Mouse (Mus musculus) T-helper 17 cell (primary cell): ENCODE data around the gene Col4a3.

Experiments used
- in situ Hi-C, 2 experiments: fragments of 300-600 bp; cut with MboI, MseI; formaldehyde crosslinking; loops; 1 replicate in 1 of 2; 2 replicates in 1 of 2; pipeline ENCODE4 v1.15.1; 2025; ENCODE audit warnings: high pct_unique_total_duplicates in 2 of 2

The Col4a3 gene

DNA sequence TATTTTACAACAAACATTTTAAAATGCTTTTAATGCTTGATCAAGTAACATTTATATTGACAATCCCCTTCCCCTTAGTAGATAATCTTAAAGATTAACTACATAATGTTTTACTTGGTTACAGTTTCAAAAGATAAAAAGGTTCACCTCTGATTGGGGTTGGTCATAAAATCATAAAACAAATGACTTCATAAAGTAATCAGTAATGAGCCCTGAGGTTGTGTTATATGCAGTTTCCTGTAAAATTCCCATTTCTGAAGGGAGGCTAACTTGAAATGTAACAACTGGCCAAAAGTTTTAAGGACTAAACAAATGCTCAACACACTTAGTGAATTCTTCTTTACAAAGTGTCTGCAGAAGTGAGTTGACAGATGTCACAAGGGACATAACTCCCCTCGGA lies 179.5 kb downstream of the Col4a3 start:
- in situ Hi-C loops, result no loop called here

DNA sequence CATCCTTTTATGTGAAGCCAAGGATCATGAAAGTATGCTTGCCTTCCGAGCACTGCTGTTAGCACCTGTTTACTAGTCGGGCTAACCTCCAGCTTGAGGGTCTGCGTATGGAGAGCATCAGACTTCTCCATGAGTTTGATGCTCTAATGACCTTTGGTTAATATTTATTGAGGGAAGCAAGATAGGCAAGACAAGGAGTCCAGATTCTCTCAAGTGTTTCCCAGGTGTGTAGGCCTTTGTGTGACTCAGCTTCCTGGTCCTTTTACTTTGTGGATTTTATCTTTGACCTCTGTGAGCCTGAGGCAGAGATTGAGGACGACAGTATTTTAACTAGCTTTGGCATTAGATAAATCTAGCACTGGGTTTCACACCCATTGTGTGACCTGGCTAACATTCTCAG lies 179.9 kb downstream of the Col4a3 start:
- in situ Hi-C loops, result no loop called here

DNA sequence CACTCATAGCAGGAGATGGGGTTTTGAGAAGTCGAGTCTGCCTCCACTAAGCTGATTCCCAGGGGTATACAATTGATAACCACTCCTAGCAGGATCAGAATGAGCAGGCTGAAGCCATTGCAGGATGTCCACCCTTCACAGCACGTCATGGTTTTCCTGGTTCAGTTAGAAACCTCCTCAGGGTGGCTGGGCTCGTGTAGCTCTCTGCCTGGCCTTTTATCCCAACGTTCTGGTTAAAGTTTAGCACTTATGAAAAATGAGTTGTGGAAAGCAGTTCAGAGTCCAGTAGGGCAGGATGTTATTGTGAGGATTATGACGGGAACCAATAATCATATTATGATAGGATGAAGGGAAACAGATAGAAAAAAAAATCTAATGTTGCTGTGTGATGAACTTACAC lies 181.5 kb downstream of the Col4a3 start, which contains the start of gene Tm4sf20:
TSS of gene Tm4sf20 (minus strand) at position 193 of the 400 bp plus-strand sequence.
- in situ Hi-C loops, result no loop called here

DNA sequence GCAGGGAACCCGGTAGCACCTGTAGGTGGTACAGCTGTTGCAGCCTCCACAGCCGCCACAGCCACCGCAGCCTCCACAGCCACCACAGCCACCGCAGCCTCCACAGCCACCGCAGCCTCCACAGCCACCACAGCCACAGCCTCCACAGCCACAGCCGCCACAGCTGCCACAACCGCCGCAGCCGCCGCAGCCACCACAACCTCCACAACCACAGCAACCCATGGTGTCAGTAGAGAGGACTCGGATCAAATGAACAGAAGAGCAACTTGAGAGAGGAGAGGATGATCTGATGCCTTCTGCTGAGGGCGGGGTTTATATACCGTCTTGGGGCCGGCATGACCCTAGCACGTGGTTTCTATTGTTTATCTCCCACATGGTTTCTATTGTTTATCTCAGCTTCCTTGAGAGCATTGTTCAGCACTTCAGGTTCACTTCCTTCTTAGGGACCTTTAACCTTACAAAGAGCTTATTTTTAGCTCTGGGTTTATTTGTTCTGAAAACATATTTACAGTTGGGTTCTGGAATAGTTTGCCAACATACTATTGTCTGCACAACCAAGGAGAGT lies 184.4 kb downstream of the Col4a3 start, which contains the start of gene Gm47791:
TSS of gene Gm47791 (minus strand) at position 222 of the 565 bp plus-strand sequence.
- in situ Hi-C loops, result loop anchor here in 1 of 2 experiments (10.0 kb wide), 1 partner anchor 216 kb away; no protein-coding TSS in a partner anchor
